Mouse (Mus musculus) liver, embryonic 14.5 days (tissue): ENCODE results near the gene Cdh5.

Source experiments
- CTCF ChIP-seq: IDR thresholded peaks from 2 replicates; pipeline ENCODE4 v1.5.1; 2016; ENCODE audit warnings: antibody characterized with exemption, low read depth, control low read depth
- EP300 ChIP-seq: IDR thresholded peaks from 2 replicates; pipeline ENCODE4 v1.6.1; 2016; ENCODE audit warnings: antibody characterized with exemption, low read depth

GRCm38 (mm10) chr8:104147947-104148346 lies 46.5 kb downstream of the Cdh5 start:
- TF ChIP-seq EP300: no peak
- no peak for TF ChIP-seq CTCF
